Mouse (Mus musculus): ENCODE results near the gene Golga7b. TPM values are rescaled to one million over a fixed set of nuclear protein-coding genes. Genes with fewer than 3 reads are reported as not detected.

Golga7b gene
- polyA plus RNA-seq (2014; fragmentation: Illumina TruSeq; extraction: RNeasy Lipid Tissue Mini Kit (QIAGEN cat#74804); ENCODE audit: low read depth, low replicate concordance): 0.27 TPM

DNA sequence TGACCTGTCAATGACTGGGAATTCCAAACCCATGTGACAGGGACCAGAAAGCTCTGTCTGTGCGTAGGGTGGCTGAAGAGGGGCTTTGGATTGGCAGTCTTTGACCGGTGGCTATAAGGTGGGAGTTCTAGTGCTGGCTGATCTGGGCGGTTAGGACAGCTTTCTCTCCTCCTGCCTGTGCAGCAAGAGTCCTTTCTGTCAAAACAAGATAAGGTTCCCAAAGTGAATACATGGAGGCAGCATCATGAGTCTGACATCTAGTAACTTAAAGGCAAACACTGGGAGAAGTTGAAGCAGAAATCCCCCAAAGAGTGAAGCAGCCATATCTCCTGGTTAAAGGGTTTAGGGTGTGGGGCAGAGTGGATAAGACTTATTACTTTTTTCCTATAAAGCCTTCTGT is at the start of gene Golga7b:
TSS of gene Golga7b (plus strand) at position 56 of the 400 bp plus-strand sequence.

DNA sequence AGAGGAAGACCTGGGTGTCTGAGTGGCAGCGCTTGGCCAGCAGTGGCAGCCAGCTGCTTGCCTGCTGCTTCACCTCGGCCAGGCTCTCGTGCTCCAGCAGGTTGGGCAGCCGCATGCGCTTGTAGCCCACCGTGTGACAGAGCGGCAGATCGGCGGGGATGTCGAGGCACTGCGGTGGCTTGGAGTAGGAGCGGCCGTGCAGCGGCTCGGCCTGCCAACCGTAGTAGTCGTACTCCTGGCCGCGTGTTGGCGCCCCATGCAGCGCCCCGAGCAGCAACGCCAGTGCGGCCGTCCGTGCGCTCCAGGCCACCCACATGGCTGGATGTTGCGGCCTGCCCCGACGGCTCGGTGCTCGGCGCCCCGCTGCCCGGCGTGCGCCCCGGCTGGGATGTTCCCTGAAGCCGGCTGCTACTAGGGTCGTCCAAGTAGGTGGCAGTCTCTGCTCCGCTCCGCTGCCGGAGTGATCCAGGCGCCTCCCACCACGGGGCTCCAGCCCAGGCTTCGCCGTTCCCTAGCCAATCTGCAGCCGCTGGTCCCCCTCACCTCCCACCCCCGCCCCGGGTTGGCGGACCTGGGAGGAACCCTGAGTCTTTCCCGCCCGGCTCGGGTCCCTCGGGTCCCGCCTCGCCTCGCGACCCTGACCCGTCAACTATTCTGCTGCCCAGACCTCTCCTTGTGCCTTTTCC is 45.5 kb upstream of the Golga7b start, which contains the start of gene Sfrp5:
TSS of gene Sfrp5 (minus strand) at position 557 of the 686 bp plus-strand sequence.

Other genes with a start within 250 kb of the Golga7b start
- not detected for gene Ankrd2, start 211.6 kb upstream of the Golga7b start, polyA plus RNA-seq (2014; fragmentation: Illumina TruSeq; extraction: RNeasy Lipid Tissue Mini Kit (QIAGEN cat#74804); ENCODE audit: low read depth, low replicate concordance)
- 11.6 TPM for gene Hoga1, start 202.0 kb upstream of the Golga7b start, polyA plus RNA-seq (2014; fragmentation: Illumina TruSeq; extraction: RNeasy Lipid Tissue Mini Kit (QIAGEN cat#74804); ENCODE audit: low read depth, low replicate concordance)
- 57.8 TPM for gene 4933411K16Rik, start 195.3 kb upstream of the Golga7b start, polyA plus RNA-seq (2014; fragmentation: Illumina TruSeq; extraction: RNeasy Lipid Tissue Mini Kit (QIAGEN cat#74804); ENCODE audit: low read depth, low replicate concordance)
- 15.0 TPM for gene Morn4, start 161.2 kb upstream of the Golga7b start, polyA plus RNA-seq (2014; fragmentation: Illumina TruSeq; extraction: RNeasy Lipid Tissue Mini Kit (QIAGEN cat#74804); ENCODE audit: low read depth, low replicate concordance)
- gene Pi4k2a, start 157.1 kb upstream of the Golga7b start, polyA plus RNA-seq (2014; fragmentation: Illumina TruSeq; extraction: RNeasy Lipid Tissue Mini Kit (QIAGEN cat#74804); ENCODE audit: low read depth, low replicate concordance): 26.9 TPM
- 31.0 TPM for gene Avpi1, start 118.5 kb upstream of the Golga7b start, polyA plus RNA-seq (2014; fragmentation: Illumina TruSeq; extraction: RNeasy Lipid Tissue Mini Kit (QIAGEN cat#74804); ENCODE audit: low read depth, low replicate concordance)
- 32.6 TPM for gene Marveld1, start 100.2 kb upstream of the Golga7b start, polyA plus RNA-seq (2014; fragmentation: Illumina TruSeq; extraction: RNeasy Lipid Tissue Mini Kit (QIAGEN cat#74804); ENCODE audit: low read depth, low replicate concordance)
- gene Zfyve27, start 83.6 kb upstream of the Golga7b start, polyA plus RNA-seq (2014; fragmentation: Illumina TruSeq; extraction: RNeasy Lipid Tissue Mini Kit (QIAGEN cat#74804); ENCODE audit: low read depth, low replicate concordance): 41.7 TPM
- gene Sfrp5, start 45.3 kb upstream of the Golga7b start, polyA plus RNA-seq (2014; fragmentation: Illumina TruSeq; extraction: RNeasy Lipid Tissue Mini Kit (QIAGEN cat#74804); ENCODE audit: low read depth, low replicate concordance): 9.2 TPM
- 1.4 TPM for gene Crtac1, start 184.2 kb downstream of the Golga7b start, polyA plus RNA-seq (2014; fragmentation: Illumina TruSeq; extraction: RNeasy Lipid Tissue Mini Kit (QIAGEN cat#74804); ENCODE audit: low read depth, low replicate concordance)